Mouse (Mus musculus): Measurements from ENCODE around the gene Kcnj12. TPM values are rescaled to one million over a fixed set of nuclear protein-coding genes. Genes with fewer than 3 reads are reported as not detected.

The Kcnj12 gene
- polyA plus RNA-seq, 1 experiment from 2014 or later = not detected

- no peak for TF ChIP-seq CTCF (IDR thresholded peaks at IDR 0.05)
- peaks cover 57% of the 10 kb centered on the region for H3K27me3 ChIP-seq
- ChIA-PET POLR2A (no interaction called here), CTCF (no interaction called here)
- in situ Hi-C loops (cut with MboI; ENCODE audit: low pct_unique_long_range_greater_than_20kb) = no loop called here
- no peak for DNase-seq (ENCODE audit: low read depth, low spot score)
- ATAC-seq = no peak
Measured at GRCm38 (mm10) chr11:61002736-61003135, 19.6 kb upstream of the Kcnj12 start.

GRCm38 (mm10) chr11:61004046-61004445 is 18.3 kb upstream of the Kcnj12 start:
- ChIA-PET POLR2A (no interaction called here), CTCF (no interaction called here)
- ATAC-seq = no peak
- H3K27me3 ChIP-seq = peaks cover 48% of the 10 kb centered on the region
- in situ Hi-C loops (cut with MboI; ENCODE audit: low pct_unique_long_range_greater_than_20kb) = no loop called here
- TF ChIP-seq CTCF (IDR thresholded peaks at IDR 0.05) = no peak
- DNase-seq (ENCODE audit: low read depth, low spot score) = no peak

- CTCF ChIA-PET = no interaction called here
- no peak for TF ChIP-seq CTCF (IDR thresholded peaks at IDR 0.05)
- POLR2A ChIA-PET = no interaction called here
- ATAC-seq = no peak
- no peak for DNase-seq (ENCODE audit: low read depth, low spot score)
- peaks cover 45% of the 10 kb centered on the region for H3K27me3 ChIP-seq
- in situ Hi-C loops (cut with MboI; ENCODE audit: low pct_unique_long_range_greater_than_20kb) = no loop called here
Measured at GRCm38 (mm10) chr11:61004781-61005180, 17.6 kb upstream of the Kcnj12 start.

GRCm38 (mm10) chr11:61005345-61005744 is 17.0 kb upstream of the Kcnj12 start:
- TF ChIP-seq CTCF (IDR thresholded peaks at IDR 0.05) = no peak
- DNase-seq (ENCODE audit: low read depth, low spot score) (no peak), ATAC-seq (no peak)
- ChIA-PET POLR2A (no interaction called here), CTCF (no interaction called here)
- peaks cover 43% of the 10 kb centered on the region for H3K27me3 ChIP-seq
- in situ Hi-C loops (cut with MboI; ENCODE audit: low pct_unique_long_range_greater_than_20kb) = no loop called here

- ATAC-seq (no peak), DNase-seq (ENCODE audit: low read depth, low spot score) (no peak)
- ChIA-PET CTCF (interaction anchor here (0.9 kb wide), 1 partner anchor 47 kb away, joined by 3 read pairs; no protein-coding TSS in a partner anchor), POLR2A (no interaction called here)
- no peak for TF ChIP-seq CTCF (IDR thresholded peaks at IDR 0.05)
- peaks cover 15% of the 10 kb centered on the region for H3K27me3 ChIP-seq
- in situ Hi-C loops (cut with MboI; ENCODE audit: low pct_unique_long_range_greater_than_20kb) = no loop called here
Measured at GRCm38 (mm10) chr11:61011736-61012294, 10.5 kb upstream of the Kcnj12 start.

GRCm38 (mm10) chr11:61016866-61017398 is 5.4 kb upstream of the Kcnj12 start:
- ATAC-seq (no peak), DNase-seq (ENCODE audit: low read depth, low spot score) (no peak)
- POLR2A ChIA-PET = no interaction called here
- peaks cover 47% of the 10 kb centered on the region for H3K27me3 ChIP-seq
- in situ Hi-C loops (cut with MboI; ENCODE audit: low pct_unique_long_range_greater_than_20kb) = no loop called here
- CTCF ChIA-PET = no interaction called here
- no peak for TF ChIP-seq CTCF (IDR thresholded peaks at IDR 0.05)

GRCm38 (mm10) chr11:61021129-61021528 is 1.2 kb upstream of the Kcnj12 start:
- POLR2A ChIA-PET = no interaction called here

GRCm38 (mm10) chr11:61021676-61022549 is 451 bp upstream of the Kcnj12 start:
- no peak for TF ChIP-seq CTCF (IDR thresholded peaks at IDR 0.05)
- H3K27me3 ChIP-seq = peaks cover 72% of the 10 kb centered on the region
- in situ Hi-C loops (cut with MboI; ENCODE audit: low pct_unique_long_range_greater_than_20kb) = no loop called here
- no peak for DNase-seq (ENCODE audit: low read depth, low spot score)
- ChIA-PET POLR2A (no interaction called here), CTCF (no interaction called here)
- no peak for ATAC-seq

More at GRCm38 (mm10) chr11:61021129-61021528, 1.2 kb upstream of the Kcnj12 start:
- ATAC-seq = no peak
- no peak for TF ChIP-seq CTCF (IDR thresholded peaks at IDR 0.05)
- no peak for DNase-seq (ENCODE audit: low read depth, low spot score)
- peaks cover 76% of the 10 kb centered on the region for H3K27me3 ChIP-seq
- CTCF ChIA-PET = no interaction called here
- in situ Hi-C loops (cut with MboI; ENCODE audit: low pct_unique_long_range_greater_than_20kb) = no loop called here

- in situ Hi-C loops (cut with MboI; ENCODE audit: low pct_unique_long_range_greater_than_20kb) = no loop called here
- no peak for TF ChIP-seq CTCF (IDR thresholded peaks at IDR 0.05)
- CTCF ChIA-PET = no interaction called here
- DNase-seq (ENCODE audit: low read depth, low spot score) (no peak), ATAC-seq (no peak)
- POLR2A ChIA-PET = no interaction called here
- peaks cover 59% of the 10 kb centered on the region for H3K27me3 ChIP-seq
Measured at GRCm38 (mm10) chr11:61023416-61024200, 1.2 kb downstream of the Kcnj12 start.

- ChIA-PET CTCF (no interaction called here), POLR2A (no interaction called here)
- peaks cover 58% of the 10 kb centered on the region for H3K27me3 ChIP-seq
- no peak for TF ChIP-seq CTCF (IDR thresholded peaks at IDR 0.05)
- DNase-seq (ENCODE audit: low read depth, low spot score) (no peak), ATAC-seq (no peak)
- in situ Hi-C loops (cut with MboI; ENCODE audit: low pct_unique_long_range_greater_than_20kb) = no loop called here
Measured at GRCm38 (mm10) chr11:61024388-61024787, 2.0 kb downstream of the Kcnj12 start.

- DNase-seq (ENCODE audit: low read depth, low spot score) (no peak), ATAC-seq (no peak)
- in situ Hi-C loops (cut with MboI; ENCODE audit: low pct_unique_long_range_greater_than_20kb) = no loop called here
- ChIA-PET POLR2A (no interaction called here), CTCF (no interaction called here)
- no peak for TF ChIP-seq CTCF (IDR thresholded peaks at IDR 0.05)
- peaks cover 52% of the 10 kb centered on the region for H3K27me3 ChIP-seq
Measured at GRCm38 (mm10) chr11:61024996-61025395, 2.6 kb downstream of the Kcnj12 start.

All from Patski (cell line).